Mouse (Mus musculus) cortical plate, adult 2 months (tissue): ENCODE data around the gene Fhod1.

Experiments
- CTCF ChIP-seq: fragments of 200-500 bp; IDR thresholded peaks from 2 replicates; pipeline ENCODE4 v1.5.1; 2011; ENCODE audit warnings: mild to moderate bottlenecking, control low read depth, low read length; ENCODE audit not compliant: insufficient read depth; ENCODE audit errors: extremely low read depth
- POLR2A ChIP-seq: fragments of 200-500 bp; IDR thresholded peaks from 2 replicates; pipeline ENCODE4 v1.6.1; 2011; ENCODE audit warnings: mild to moderate bottlenecking, low read length, control low read depth; ENCODE audit not compliant: insufficient read depth; ENCODE audit errors: extremely low read depth

- no peak for TF ChIP-seq POLR2A
- TF ChIP-seq CTCF, result peak; percentile 42
Observed at GRCm38 (mm10) chr8:105283074-105283473, 64.7 kb downstream of the Fhod1 start.
